Mouse (Mus musculus): ENCODE results near the gene Slc35b1.

DNA sequence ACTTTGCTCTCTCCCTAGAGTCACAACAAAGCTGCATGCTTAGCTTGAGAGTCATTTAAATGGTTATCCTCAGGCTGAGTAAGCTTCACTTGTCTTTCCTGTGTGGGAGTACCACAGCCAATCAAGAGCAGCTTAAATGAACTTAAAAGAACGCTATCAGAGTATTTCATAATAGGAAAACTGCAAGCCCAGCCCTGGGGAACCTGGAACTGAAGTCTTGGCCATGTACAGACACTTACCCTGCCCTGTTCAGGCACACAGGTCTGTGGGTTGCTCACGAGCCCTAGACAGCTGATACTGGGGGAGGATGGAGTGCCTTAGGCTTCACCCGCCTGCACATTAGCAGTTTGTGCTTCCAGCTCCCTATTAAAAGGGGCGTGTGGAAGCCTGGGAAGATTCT lies 41.3 kb upstream of the Slc35b1 start:
- TF ChIP-seq CTCF (IDR thresholded peaks at IDR 0.05; ENCODE audit: control insufficient read depth, insufficient read depth, insufficient replicate concordance, low read depth, low read length) (no peak), POLR2A (IDR thresholded peaks at IDR 0.05; ENCODE audit: control insufficient read depth, low read depth, low read length) (no peak)
